Mouse (Mus musculus) lung, adult 2 months (tissue): ENCODE measurements around the gene Crybg3.

Experiments used
- CTCF ChIP-seq: fragments of 200-500 bp; IDR thresholded peaks from 2 replicates; pipeline ENCODE4 v1.5.1; 2011; ENCODE audit warnings: mild to moderate bottlenecking, low read length, control low read depth; ENCODE audit not compliant: insufficient read depth
- POLR2A ChIP-seq: fragments of 200-500 bp; IDR thresholded peaks from 2 replicates; pipeline ENCODE4 v1.6.1; 2011; ENCODE audit warnings: low read depth, mild to moderate bottlenecking, control low read depth, low read length, borderline replicate concordance; ENCODE audit errors: extremely low read depth

GRCm38 (mm10) chr16:59529570-59529969, 71.2 kb downstream of the Crybg3 start:
- no peak for TF ChIP-seq POLR2A
- no peak for TF ChIP-seq CTCF
